Mouse (Mus musculus) bone marrow, adult 2 months (tissue): Measurements from ENCODE around the gene Prdx5.

Source experiments
- CTCF ChIP-seq: fragments of 200-500 bp; IDR thresholded peaks from 2 replicates; pipeline ENCODE4 v1.5.1; 2011; ENCODE audit warnings: low read length, control low read depth; ENCODE audit not compliant: control insufficient read depth, insufficient read depth
- POLR2A ChIP-seq: fragments of 200-500 bp; IDR thresholded peaks from 2 replicates; pipeline ENCODE4 v1.6.1; 2011; ENCODE audit warnings: low read depth, mild to moderate bottlenecking, control low read depth, low read length, borderline replicate concordance; ENCODE audit not compliant: control insufficient read depth

DNA sequence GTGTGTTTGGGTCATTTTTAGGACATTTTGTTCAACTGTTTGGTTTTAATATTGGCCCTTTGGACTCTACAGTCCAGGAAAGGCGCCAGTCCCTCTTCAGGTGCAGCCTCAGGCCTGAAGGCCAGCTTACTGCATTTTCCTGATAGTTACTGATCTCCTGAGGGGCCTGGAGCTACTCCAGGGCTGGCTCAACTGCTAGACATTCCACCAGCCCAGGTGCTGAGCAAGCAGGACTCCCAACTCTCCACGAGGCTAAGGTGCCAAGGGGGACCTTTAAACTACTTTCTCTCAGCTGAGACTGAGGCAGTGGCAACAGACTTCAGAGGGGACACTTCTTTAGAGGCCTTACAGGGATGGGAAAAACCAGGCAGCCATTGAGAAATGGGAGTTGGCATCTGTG, 5.1 kb downstream of the Prdx5 start:
- TF ChIP-seq CTCF (no peak), POLR2A (no peak)
